In genomic region chr4:102760042-102760821, GRCm38 (mm10) we compare ENCODE assay signal across 8 mouse cellular contexts. TPM values are rescaled to one million over a fixed set of nuclear protein-coding genes. Genes with fewer than 3 reads are reported as not detected.
DNase-seq lines count a peak whose midpoint lies in the region; ATAC-seq and TF ChIP-seq lines count a peak whose summit lies in the region.

No protein-coding gene starts in this region.

- peaks cover 3% of the 10 kb centered on the region for H3K4me1 ChIP-seq in lung, adult 2 months (ENCODE audit: control insufficient read depth, insufficient read depth, low read length)
- peaks cover 27% of the 10 kb centered on the region for H3K4me1 ChIP-seq in neural tube, embryonic 15.5 days

- H3K27me3 ChIP-seq in neural tube, embryonic 15.5 days (replicated peaks), result no peaks in the 10 kb centered on the region

- TF ChIP-seq POLR2A in lung, adult 2 months (IDR thresholded peaks at IDR 0.05; ENCODE audit: borderline replicate concordance, extremely low read depth, low read depth, low read length), result peak; percentile 85; the same call in 1 of the 2 replicates

- 4% methylated on average over 25 of the region's 25 CpGs for WGBS in lung, adult 2 months
- 1% methylated on average over 25 of the region's 25 CpGs for WGBS in neural tube, embryonic 15.5 days

- H3K36me3 ChIP-seq in neural tube, embryonic 15.5 days, result no peaks in the 10 kb centered on the region

- TF ChIP-seq CTCF in lung, adult 2 months (IDR thresholded peaks at IDR 0.05; ENCODE audit: insufficient read depth, low read length), result no peak

- DNase-seq in NIH3T3 (ENCODE audit: low read depth) (peak; percentile 62), adipocyte (ENCODE audit: low spot score) (no peak)
- DNase-seq in cerebellum, adult 8-10 months, result peak; percentile 85
- peak; percentile 74 for DNase-seq in layer of hippocampus, adult 9-10 months (ENCODE audit: low spot score)
- DNase-seq in lung, adult 2 months, result peak; percentile 32

- H3K9ac ChIP-seq in neural tube, embryonic 15.5 days (replicated peaks), result peak overlapping the region; percentile 84

- peak overlapping the region; percentile 64 for H3K4me3 ChIP-seq in lung, adult 2 months (replicated peaks; ENCODE audit: extremely low read depth, low read depth, low read length)
- peak overlapping the region; percentile 58 for H3K4me3 ChIP-seq in neural tube, embryonic 15.5 days (replicated peaks)

- peak overlapping the region; percentile 93 for H3K4me2 ChIP-seq in neural tube, embryonic 15.5 days

- H3K27ac ChIP-seq in neural tube, embryonic 15.5 days (replicated peaks), result peak overlapping the region; percentile 99

- no peaks in the 10 kb centered on the region for H3K9me3 ChIP-seq in neural tube, embryonic 15.5 days (replicated peaks)

- peak; percentile 92 for ATAC-seq in frontal cortex, adult (ENCODE audit: low TSS enrichment)
- peak; percentile 79 to 86 for ATAC-seq in hematopoietic stem cell, adult 5-6 weeks (replicated peaks in 1 of 2; ENCODE audit: insufficient read depth in 1 of 2, low FRiP score in 2 of 2, low TSS enrichment in 1 of 2, low read depth in 1 of 2, poor library complexity in 2 of 2, severe bottlenecking in 2 of 2)
- peak; percentile 97 for ATAC-seq in neural tube, embryonic 15.5 days (ENCODE audit: low FRiP score)

RNA-seq across cellular contexts. Expression of gene Sgip1, which starts 19.1 kb away (rescaled TPM):
- 1.4 and 3.2 TPM in 2 replicates for total RNA-seq in hematopoietic stem cell, adult 5-6 weeks (2017)
- 8.3 and 8.6 TPM in 2 replicates for polyA plus RNA-seq in lung, adult 2 months (2012; rRNA removed)
- 69.0 and 78.3 TPM in 2 replicates for polyA plus RNA-seq in neural tube, embryonic 15.5 days (2015; fragmentation: Nextera tagmentation; extraction: Ambion mirVana)
